Mouse (Mus musculus) heart, embryonic 14.5 days (tissue): ENCODE measurements at regions not wholly inside any gene's neighbourhood (a gene's known extent, or its start where the extent isn't known, plus 50 kb on each side); places are given as distances from the start of the nearest gene placed in this dataset.

Experiments used
- ATAC-seq: fragments of 200-750 bp; cut with Nextera tagmentation; 2 replicates; pipeline ENCODE4 v1.8.0; 2017; ENCODE audit warnings: low read depth, moderate TSS enrichment; ENCODE audit not compliant: insufficient number of reproducible peaks, insufficient read depth, low FRiP score
- H3K27ac ChIP-seq, 2 experiments: fragments of 200-500 bp in 1 of 2; fragments of 300-500 bp in 1 of 2; sonication (generic) in 1 of 2; replicated peaks in 1 of 2; 2 replicates each; pipeline ENCODE4 v1.5.1; 2012 to 2014; ENCODE audit warnings: low read depth in 2 of 2, low read length in 2 of 2, control low read depth in 1 of 2, mild to moderate bottlenecking in 1 of 2, mixed read lengths in 1 of 2; ENCODE audit not compliant: control insufficient read depth in 1 of 2, insufficient read depth in 1 of 2
- H3K27me3 ChIP-seq: fragments of 300-500 bp; sonication (generic); 2 replicates; pipeline ENCODE4 v1.6.1; 2014; ENCODE audit warnings: mild to moderate bottlenecking, low read length, control low read depth; ENCODE audit not compliant: control insufficient read depth, insufficient read depth
- H3K36me3 ChIP-seq: fragments of 300-500 bp; sonication (generic); 2 replicates; pipeline ENCODE4 v1.6.1; 2014; ENCODE audit warnings: mild to moderate bottlenecking, control low read depth, low read length, mixed read lengths; ENCODE audit not compliant: control insufficient read depth, insufficient read depth
- H3K4me1 ChIP-seq, 2 experiments: fragments of 200-500 bp in 1 of 2; fragments of 300-500 bp in 1 of 2; sonication (generic) in 1 of 2; 2 replicates each; pipeline ENCODE4 v1.6.1; 2012 to 2014; ENCODE audit warnings: low read length in 2 of 2, control low read depth in 1 of 2, mixed read lengths in 1 of 2; ENCODE audit not compliant: control insufficient read depth in 2 of 2, insufficient read depth in 2 of 2
- H3K4me2 ChIP-seq: fragments of 300-500 bp; sonication (generic); 2 replicates; pipeline ENCODE4 v1.6.1; 2014; ENCODE audit warnings: mild to moderate bottlenecking, low read length
- H3K4me3 ChIP-seq, 2 experiments: fragments of 200-500 bp in 1 of 2; fragments of 300-500 bp in 1 of 2; sonication (generic) in 1 of 2; 2 replicates each; pipeline ENCODE4 v1.5.1; 2012 to 2014; ENCODE audit warnings: low read length in 2 of 2, mild to moderate bottlenecking in 2 of 2, control low read depth in 1 of 2, low read depth in 1 of 2, moderate library complexity in 1 of 2; ENCODE audit not compliant: control insufficient read depth in 1 of 2, insufficient read depth in 1 of 2
- H3K9ac ChIP-seq: fragments of 300-500 bp; sonication (generic); 2 replicates; pipeline ENCODE4 v1.6.1; 2014; ENCODE audit warnings: mild to moderate bottlenecking, low read length
- H3K9me3 ChIP-seq: fragments of 300-500 bp; sonication (generic); 2 replicates; pipeline ENCODE4 v1.6.1; 2016; ENCODE audit warnings: low read length, control low read depth; ENCODE audit not compliant: control insufficient read depth
- WGBS: fragments of 180-500 bp; shearing (Covaris S2); extraction: QIAGEN DNeasy Blood & Tissue Kit; methylation state at CpG from one replicate; pipeline ENCODE4 v1.1.7; 2014; 5-methylcytosine and 5-hydroxymethylcytosine counted together

DNA sequence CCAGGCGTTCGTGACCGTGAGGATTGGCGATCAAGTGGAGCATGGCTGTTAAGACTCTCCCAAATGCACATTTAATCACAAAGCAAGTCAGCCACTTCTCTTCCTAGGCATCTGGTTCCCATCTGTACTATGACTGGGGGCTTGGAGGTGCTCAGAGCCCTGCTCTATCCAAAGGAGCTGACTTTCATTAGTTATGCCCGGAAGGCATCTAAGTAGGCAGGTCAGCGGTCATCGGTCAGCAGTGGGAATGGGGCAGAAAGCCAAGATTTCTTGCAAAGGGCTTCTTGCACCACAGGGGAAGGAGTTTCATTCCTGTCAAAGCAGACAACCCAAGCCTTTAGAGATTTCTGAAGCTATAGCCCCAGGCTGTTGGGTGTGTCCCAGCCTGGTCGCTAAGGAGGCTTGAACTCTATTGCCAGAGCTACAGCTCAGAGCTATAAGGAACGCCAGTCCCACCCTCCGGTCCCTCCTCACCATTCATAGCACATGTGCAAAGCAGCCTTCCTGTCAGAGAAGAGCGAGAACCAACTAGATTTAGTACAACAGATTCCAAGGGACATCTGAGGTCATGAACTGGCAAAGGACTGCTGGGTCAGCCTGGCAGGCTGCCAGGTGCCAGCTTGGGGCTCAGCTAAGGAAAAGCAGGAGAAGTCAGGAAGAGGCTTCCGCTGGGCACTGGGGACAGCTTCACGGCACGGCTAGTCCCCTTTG is 175.6 kb downstream of the Fam43a start:
- no peak for ATAC-seq

DNA sequence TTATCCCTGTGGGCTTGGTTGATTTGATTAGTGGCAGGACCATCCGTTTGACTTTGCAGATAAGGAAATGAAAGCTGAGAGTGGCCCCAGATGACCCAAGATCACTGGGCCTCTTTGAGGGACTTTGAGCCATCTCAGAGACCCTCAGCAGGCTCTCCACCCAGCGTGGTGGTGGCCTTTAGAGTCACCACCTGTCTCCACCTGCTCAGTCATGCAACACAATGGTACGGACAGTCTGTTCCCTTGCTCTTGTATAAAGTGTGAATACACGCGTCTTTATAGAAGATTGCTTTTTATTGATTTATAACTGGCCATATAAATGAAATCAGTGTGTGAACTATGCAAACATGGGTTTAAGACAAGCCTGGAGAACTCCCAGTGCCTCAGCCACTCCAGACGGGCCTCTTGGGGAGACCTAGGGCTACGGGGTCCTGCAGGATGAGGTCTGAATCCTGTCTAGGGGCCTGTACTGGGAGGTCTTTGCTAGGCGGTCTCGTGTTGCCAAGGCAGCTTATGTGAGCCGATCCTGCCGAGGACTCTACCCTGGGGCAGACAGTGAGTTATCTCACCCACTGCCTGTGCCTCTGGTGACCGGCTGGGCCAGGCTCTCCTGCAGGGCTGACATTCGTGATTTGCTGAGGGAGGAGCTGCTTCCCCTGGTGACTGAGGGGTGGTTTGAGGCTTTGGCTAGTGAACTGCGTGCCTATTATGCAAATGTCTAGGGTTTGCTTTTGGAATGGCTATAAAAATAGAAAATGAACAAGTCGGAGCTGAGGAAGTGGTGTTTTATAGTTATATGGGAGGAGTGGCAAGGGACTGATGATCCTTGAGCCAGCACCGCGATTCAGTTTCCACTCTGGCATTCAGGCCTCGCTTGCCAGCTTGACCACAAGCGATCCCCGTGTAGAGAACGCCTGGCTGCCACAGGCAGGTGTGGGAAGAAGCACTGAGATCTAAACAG is 176.5 kb downstream of the Fam43a start:
- H3K27ac ChIP-seq = no peak overlapping the region
- H3K27me3 ChIP-seq = no peaks in the 10 kb centered on the region
- WGBS = 51% methylated on average over 21 of the region's 21 CpGs
- no peak overlapping the region for H3K4me3 ChIP-seq
- H3K36me3 ChIP-seq = no peaks in the 10 kb centered on the region
- H3K4me1 ChIP-seq = peaks cover 14 to 25% of the 10 kb centered on the region in 2 experiments
- H3K4me2 ChIP-seq = no peak overlapping the region
- no peak for ATAC-seq
- no peaks in the 10 kb centered on the region for H3K9me3 ChIP-seq
- no peak overlapping the region for H3K9ac ChIP-seq

More for the DNA sequence above, 175.6 kb downstream of the Fam43a start:
- 56% methylated on average over 14 of the region's 14 CpGs for WGBS
- H3K36me3 ChIP-seq = no peaks in the 10 kb centered on the region
- H3K9me3 ChIP-seq = no peaks in the 10 kb centered on the region
- H3K27me3 ChIP-seq = no peaks in the 10 kb centered on the region
- H3K27ac ChIP-seq = no peak overlapping the region
- no peak overlapping the region for H3K9ac ChIP-seq
- no peak overlapping the region for H3K4me3 ChIP-seq
- no peak overlapping the region for H3K4me2 ChIP-seq
- peaks cover 14 to 25% of the 10 kb centered on the region in 2 experiments for H3K4me1 ChIP-seq

DNA sequence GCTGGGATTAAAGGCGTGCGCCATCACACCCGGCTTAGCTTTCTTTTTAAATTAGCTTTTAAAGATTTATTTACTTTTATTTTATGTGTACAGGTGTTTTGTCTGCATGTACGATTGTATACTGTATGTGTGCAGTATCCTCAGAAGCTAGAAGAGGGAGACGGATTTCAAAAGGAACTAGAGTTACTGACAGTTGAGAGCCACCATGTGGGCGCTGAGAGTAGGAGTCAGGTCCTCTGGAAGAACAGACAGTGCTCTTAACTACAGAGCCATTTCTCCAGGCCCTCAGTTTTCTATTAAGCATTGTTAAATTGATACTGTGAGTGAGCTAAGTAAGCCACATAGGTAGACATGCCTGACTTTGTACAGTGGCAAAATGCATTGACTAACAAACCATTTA is 177.9 kb downstream of the Fam43a start:
- ATAC-seq = no peak
- no peaks in the 10 kb centered on the region for H3K27me3 ChIP-seq
- H3K9me3 ChIP-seq = no peaks in the 10 kb centered on the region
- H3K4me3 ChIP-seq = no peak overlapping the region
- H3K9ac ChIP-seq = no peak overlapping the region
- no peak overlapping the region for H3K4me2 ChIP-seq
- WGBS = 88% methylated on average over 6 of the region's 6 CpGs
- H3K4me1 ChIP-seq = peaks cover 14 to 25% of the 10 kb centered on the region in 2 experiments
- no peak overlapping the region for H3K27ac ChIP-seq
- no peaks in the 10 kb centered on the region for H3K36me3 ChIP-seq

DNA sequence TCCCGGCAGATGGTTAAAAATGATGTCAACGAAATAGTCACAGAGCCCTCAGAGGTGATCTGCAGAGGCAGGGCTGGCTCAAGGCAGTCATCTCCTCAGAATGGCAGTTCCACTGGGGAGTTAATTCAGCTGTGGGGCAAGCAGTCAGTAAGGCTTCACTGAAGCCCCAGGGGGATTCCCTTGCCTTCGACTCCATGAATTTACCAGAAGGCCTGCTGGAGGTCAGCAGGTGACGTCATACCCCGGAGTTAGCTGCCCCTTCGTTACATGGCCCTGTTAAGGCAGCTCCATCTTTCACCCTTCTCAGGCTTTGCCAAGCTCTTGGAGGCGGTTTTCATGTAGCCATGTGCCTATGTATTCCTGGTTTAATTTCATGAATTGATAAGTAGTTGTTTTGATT is 178.6 kb downstream of the Fam43a start:
- Histone ChIP-seq H3K27me3 (no peaks in the 10 kb centered on the region), H3K4me1 (peaks cover 14 to 20% of the 10 kb centered on the region in 2 experiments), H3K9me3 (no peaks in the 10 kb centered on the region), H3K4me2 (no peak overlapping the region), H3K36me3 (no peaks in the 10 kb centered on the region), H3K27ac (no peak overlapping the region), H3K9ac (no peak overlapping the region), H3K4me3 (no peak overlapping the region)
- WGBS = 49% methylated on average over 7 of the region's 7 CpGs
- ATAC-seq = no peak

DNA sequence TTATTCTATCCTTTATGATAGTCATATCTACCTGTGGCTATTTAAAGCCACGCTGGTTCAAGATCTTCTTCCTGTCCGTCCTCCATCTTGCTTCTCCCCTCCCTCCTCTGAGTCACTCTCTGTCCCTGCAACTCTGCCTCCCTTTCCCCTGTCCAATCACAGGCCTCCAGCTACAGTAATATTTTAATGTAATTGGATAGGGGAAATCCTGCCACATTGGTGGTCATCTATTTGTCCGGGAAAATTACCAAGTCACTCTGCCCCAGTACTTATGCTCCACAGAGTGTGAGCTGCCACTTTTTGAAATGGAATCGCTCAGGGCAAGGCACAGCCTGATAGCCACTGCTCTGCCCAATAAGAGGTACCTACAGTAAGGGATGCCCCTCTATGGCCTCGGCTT is 179.4 kb downstream of the Fam43a start:
- H3K27ac ChIP-seq = no peak overlapping the region
- H3K36me3 ChIP-seq = no peaks in the 10 kb centered on the region
- no peak for ATAC-seq
- H3K27me3 ChIP-seq = no peaks in the 10 kb centered on the region
- peaks cover 14 to 20% of the 10 kb centered on the region in 2 experiments for H3K4me1 ChIP-seq
- no peak overlapping the region for H3K4me2 ChIP-seq
- 65% methylated on average over 5 of the region's 5 CpGs for WGBS
- no peak overlapping the region for H3K9ac ChIP-seq
- H3K9me3 ChIP-seq = no peaks in the 10 kb centered on the region
- H3K4me3 ChIP-seq = no peak overlapping the region

DNA sequence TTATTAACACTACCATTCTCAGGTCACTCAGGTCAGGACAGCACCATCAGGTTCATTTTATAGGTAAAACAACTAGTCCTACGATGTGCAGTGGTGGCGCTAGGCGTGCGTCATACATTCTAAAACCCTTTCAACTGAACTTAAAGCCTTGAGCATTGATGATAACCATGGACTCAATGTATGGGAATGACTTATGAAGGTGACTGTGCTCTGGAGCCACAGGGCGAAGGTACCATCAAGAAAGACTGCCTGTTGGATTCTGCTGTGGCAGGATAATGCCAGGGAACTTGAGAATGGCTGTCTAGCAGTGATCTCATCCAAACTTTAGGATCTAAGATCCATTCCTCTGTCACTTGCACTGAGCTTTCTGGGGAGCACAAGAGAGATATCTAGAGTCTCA is 184.7 kb downstream of the Fam43a start:
- H3K9ac ChIP-seq = no peak overlapping the region
- H3K27me3 ChIP-seq = no peaks in the 10 kb centered on the region
- no peaks in the 10 kb centered on the region for H3K36me3 ChIP-seq
- no peak overlapping the region for H3K4me2 ChIP-seq
- no peaks in the 10 kb centered on the region for H3K9me3 ChIP-seq
- 93% methylated on average over 5 of the region's 5 CpGs for WGBS
- ATAC-seq = no peak
- no peak overlapping the region for H3K4me3 ChIP-seq
- peaks cover 14 to 21% of the 10 kb centered on the region in 2 experiments for H3K4me1 ChIP-seq
- H3K27ac ChIP-seq = no peak overlapping the region

DNA sequence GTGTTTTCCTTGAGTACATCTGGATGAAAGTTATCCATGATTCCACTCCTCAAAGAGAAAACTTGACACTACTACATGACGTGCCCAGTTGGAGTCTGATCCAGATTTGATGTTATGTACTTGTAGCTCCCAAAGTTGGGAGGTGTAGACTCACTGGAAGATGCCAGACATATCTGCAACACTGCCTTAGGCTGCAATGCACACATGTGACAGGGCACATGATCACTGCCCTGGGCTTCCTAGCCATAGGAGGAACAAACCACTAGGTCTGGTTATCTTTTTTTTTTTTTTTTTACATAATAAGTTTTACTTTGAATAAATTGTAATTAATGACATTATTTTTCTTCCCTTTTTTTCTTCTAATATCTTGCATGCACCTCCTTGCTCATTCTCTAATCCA is 185.4 kb downstream of the Fam43a start:
- Histone ChIP-seq H3K9ac (no peak overlapping the region), H3K4me1 (peaks cover 18 to 28% of the 10 kb centered on the region in 2 experiments), H3K4me3 (no peak overlapping the region), H3K9me3 (no peaks in the 10 kb centered on the region), H3K27ac (no peak overlapping the region), H3K27me3 (no peaks in the 10 kb centered on the region), H3K4me2 (no peak overlapping the region), H3K36me3 (no peaks in the 10 kb centered on the region)
- WGBS = 79% methylated on average over 1 of the region's 1 CpGs
- no peak for ATAC-seq
